Mouse (Mus musculus): Measurements from ENCODE around the gene Numa1.
"Not testable (repeated sequence)": the region's sequence is repeated elsewhere in the genome, so short reads cannot be mapped to it uniquely, and the experiment has no call there.

Numa1 gene

DNA sequence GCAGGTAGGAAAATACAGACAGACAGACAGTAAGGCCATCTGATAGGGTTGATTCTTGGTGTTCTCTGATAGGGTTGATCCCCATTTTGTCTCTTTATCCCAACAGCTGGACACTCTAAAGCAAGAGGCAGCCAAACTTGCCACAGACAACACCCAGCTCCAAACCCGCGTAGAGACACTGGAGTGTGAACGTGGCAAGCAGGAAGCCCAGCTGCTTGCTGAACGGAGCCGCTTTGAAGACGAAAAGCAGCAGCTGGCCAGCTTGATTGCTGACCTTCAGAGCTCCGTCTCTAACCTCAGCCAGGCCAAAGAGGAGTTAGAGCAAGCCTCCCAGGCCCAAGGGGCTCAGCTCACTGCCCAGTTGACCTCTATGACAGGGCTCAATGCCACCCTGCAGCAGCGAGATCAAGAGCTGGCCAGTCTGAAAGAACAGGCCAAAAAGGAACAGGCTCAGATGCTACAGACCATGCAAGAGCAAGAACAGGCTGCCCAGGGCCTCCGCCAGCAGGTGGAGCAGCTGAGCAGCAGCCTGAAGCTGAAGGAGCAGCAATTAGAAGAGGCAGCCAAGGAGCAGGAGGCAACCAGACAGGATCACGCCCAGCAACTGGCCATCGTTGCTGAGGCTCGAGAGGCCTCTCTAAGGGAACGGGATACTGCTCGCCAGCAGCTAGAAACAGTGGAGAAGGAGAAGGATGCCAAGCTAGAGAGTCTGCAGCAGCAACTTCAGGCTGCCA, 64.5 kb downstream of the Numa1 start:
- peak; percentile 88 for DNase-seq

GRCm38 (mm10) chr7:101999461-102000151, 65.7 kb downstream of the Numa1 start:
- DNase-seq: peak; percentile 55

DNA sequence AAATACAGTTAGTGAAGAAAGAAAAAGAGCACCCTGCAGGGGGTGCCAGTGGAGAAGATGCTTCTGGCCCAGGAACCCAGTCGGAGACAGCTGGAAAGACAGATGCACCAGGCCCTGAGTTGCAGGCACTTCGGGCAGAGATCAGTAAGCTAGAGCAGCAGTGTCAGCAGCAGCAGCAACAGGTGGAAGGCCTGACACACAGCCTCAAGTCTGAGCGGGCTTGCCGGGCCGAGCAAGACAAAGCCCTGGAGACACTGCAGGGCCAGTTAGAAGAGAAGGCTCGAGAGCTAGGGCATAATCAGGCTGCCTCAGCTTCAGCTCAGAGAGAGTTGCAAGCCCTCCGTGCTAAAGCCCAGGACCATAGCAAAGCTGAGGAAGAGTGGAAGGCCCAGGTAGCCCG, 66.4 kb downstream of the Numa1 start:
- no peak for DNase-seq

GRCm38 (mm10) chr7:102000921-102001630, 67.2 kb downstream of the Numa1 start:
- DNase-seq: peak; percentile 39

DNA sequence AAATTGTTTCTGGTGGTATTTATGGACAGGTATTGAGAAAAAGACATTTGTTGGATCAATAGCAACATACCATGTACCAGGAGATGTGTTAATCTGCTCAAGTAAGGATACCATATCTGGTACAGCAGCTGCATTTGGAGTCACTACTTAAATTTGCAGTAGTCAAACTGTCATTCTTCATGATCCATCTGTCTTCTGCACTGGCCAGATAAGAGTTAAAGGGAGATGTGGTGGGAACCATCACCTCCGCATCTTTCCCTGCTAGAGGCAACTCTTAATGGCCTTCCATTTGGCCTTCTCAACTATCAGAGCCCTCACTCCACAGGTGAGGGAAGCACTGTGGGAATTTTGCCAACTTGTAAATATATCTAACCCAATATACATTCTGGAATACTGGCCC, 72.6 kb downstream of the Numa1 start:
- no peak for DNase-seq

- peak; percentile 35 for DNase-seq
These were observed 77.9 kb downstream of the Numa1 start for GRCm38 (mm10) chr7:102011855-102012254.

DNA sequence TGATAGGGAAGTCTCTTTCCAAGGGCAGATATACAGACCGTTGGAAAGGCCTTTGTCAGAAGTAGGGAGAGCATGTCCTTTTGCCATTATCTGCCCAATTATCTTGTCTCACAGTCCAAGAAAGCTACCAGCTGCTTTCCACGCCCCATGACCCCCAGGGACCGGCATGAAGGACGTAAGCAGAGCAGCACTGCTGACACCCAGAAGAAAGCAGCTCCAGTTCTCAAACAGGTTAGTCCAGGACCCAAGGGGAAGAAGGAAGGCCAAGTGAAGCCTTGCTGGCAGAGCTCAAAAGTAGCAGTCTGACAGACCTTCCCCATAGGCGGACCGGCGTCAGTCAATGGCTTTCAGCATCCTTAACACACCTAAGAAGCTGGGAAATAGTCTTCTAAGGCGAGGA, 79.5 kb downstream of the Numa1 start:
- no peak for DNase-seq

DNA sequence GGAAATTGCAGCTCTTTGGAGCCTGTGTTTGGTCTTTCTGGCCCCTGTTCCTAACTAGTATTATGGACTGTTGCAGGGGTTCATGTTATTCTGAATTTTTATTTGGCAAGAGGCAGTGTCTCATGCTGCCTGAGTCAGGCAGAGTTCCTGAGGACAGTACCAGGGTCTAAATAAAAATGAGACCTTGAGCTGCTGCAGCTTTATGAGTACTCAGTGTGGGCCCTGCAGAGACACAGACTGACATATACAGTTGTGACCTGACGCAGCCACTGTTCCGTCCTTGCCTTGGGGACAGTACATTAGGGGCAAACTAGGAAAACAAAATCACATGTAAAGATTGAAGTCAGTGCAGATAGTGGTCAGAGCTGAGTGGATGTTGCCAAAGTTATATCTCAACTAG, 81.1 kb downstream of the Numa1 start:
- no peak for DNase-seq

DNA sequence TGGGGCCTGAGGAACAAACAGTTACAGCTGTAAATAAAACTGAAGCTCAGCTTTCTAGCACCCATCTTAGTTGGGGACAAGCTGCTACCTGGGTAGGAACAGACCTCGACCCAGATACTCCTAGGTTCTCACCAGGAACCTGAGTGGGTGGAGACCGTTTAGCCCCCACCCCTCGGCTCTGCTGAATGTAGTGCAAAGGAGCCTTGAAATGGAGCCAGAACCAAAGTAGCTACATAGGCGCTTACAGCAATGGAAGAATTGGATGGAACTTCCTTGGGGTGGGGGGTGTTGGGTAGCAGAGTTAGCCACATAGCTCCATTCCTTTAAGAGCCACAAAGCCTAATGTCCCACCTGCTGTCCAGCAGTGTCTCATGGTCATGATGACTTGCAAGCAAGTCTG, 83.0 kb downstream of the Numa1 start:
- DNase-seq: no peak

DNA sequence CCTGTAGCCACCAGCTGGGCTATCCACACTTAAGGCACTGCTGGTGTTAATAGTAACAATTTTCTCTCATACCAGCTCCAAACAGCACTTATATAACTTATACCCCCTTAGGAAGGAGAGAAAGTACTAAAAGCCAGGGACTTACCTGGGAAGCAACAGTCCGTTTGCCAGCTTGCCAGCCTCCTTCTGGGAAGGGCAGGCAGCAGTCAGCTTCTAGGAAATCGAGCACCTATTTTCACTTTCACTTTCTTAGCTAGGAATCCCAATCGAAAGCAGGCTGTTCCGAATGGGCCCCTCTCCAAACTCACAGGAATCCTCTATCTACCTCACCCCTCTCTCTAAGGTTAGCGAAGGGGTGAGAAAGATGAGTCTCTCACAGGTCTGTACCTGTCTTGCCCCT, 83.5 kb downstream of the Numa1 start:
- DNase-seq: no peak

DNA sequence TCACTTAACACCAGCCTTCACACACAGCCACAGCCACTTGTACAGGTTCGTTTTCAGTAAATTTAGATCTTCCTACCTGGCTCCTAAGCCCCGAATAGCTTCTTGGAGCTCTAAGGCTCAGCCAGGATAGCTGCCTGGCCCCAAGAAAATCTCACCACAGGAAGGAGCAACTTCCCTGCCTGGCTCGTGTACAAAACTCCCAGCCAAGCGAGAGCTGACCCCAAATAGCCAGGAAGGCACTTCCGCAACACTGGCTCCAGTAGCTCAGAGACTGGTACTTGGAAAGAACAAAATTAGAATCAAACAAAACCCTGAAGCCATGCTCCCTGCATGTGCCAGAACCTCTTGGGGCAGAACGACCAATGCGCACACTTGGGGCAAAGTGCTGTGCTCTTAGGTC, 84.1 kb downstream of the Numa1 start:
- DNase-seq: no peak

DNA sequence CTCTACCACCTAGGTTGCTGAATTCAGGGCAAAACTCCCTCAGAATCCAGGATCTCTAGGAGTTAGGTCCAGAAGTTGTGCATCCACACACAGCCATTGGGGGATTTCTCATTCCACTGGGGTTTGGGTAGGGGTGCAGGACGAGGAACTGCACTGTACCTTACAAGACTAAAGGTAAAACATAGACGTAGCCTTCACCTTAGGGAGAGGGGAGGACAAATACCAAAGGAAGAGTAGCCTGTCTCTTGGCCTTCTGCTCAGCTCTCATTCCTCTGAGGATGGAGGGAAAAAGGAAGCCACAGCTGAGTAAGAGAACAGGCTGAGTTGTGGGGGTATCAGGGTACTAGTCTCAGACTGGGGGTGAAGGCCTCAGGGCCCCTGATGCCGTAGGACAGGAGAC, 84.7 kb downstream of the Numa1 start, which contains the start of gene Il18bp:
Il18bp (minus strand) TSS at position 101 of the 400 bp plus-strand sequence.
- no peak for DNase-seq

GRCm38 (mm10) chr7:102019362-102019761, 85.5 kb downstream of the Numa1 start:
- no peak for DNase-seq

DNA sequence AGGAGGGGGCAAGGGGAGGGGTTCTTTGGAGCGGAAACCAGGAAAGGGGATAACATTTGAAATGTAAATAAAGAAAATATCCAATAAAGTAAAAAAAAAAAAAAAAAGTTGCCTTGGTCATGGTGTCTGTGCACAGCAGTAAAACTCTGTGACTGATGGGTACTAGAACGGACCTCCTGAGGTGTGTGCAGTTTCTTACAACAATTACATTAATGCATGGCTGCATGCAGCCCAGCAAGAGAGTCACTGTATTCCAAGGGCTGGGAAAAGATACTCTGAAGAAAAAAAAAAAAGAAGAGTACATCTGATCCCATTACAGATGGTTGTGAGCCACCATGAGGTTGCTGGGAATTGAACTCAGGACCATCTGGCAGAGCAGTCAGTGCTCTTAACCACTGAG, 87.0 kb downstream of the Numa1 start:
- not testable (repeated sequence) for DNase-seq

GRCm38 (mm10) chr7:102023821-102024220, 89.9 kb downstream of the Numa1 start:
- no peak for DNase-seq

GRCm38 (mm10) chr7:102025187-102026119, 91.5 kb downstream of the Numa1 start:
- DNase-seq: no peak

- no peak for DNase-seq
These were observed 101.0 kb downstream of the Numa1 start for GRCm38 (mm10) chr7:102034904-102035303.

DNA sequence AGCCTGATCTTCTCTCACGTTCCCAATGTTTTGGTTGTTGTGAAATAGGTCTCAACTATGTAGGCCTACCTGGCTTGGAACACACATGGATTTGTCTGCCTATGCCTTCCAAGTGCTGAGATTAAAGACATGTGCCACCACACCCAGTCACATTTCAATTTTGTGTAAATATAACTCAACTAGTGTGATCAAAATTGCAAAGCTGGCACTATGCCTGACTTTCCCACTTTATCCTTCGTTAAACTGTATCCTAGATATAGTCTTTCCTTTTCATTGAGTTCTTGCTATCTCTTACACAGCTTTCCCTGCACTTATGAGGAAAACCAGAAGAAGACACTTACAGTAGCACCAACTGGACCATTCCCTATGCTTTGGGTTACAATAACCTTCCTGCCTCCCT, 101.6 kb downstream of the Numa1 start:
- no peak for DNase-seq

- no peak for DNase-seq
These were observed 103.4 kb downstream of the Numa1 start for GRCm38 (mm10) chr7:102037318-102037717.

GRCm38 (mm10) chr7:102042314-102042713, 108.4 kb downstream of the Numa1 start:
- no peak for DNase-seq

DNA sequence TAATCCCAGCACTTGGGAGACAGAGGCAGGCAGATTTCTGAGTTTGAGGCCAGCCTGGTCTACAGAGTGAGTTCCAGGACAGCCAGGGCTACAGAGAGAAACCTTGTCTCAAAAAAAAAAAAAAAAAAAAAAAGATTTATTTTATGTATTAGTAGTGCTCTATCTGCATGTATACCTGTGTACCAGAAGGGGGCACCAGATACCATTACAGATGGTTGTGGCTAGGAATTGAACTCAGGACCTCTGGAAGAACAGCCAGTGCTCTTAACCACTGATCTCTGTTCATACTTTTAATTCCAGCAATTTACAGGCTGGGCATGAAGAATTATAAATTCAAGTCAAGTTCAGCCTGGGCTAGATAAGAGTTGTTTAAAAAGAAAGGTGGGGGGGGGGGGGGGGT, 114.6 kb downstream of the Numa1 start:
- DNase-seq: not testable (repeated sequence)

DNA sequence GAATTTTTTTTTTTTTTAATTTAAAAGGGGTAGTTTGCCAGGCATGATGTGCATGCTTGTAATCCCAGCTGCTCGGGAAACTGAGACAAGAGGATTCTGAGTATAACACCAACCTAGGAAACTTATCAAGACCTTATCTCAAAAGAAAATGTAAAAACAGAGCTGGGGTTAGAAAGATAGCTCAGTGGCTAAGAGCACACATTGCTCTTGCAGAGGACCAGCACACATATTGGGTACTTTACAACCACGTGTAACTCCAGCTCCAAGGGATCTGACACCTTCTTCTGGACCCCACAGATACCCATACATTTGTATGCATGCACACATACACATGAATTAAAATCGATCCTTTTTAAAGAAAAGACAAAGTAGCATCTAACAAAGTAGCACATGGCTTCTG, 127.4 kb downstream of the Numa1 start:
- DNase-seq: no peak

DNA sequence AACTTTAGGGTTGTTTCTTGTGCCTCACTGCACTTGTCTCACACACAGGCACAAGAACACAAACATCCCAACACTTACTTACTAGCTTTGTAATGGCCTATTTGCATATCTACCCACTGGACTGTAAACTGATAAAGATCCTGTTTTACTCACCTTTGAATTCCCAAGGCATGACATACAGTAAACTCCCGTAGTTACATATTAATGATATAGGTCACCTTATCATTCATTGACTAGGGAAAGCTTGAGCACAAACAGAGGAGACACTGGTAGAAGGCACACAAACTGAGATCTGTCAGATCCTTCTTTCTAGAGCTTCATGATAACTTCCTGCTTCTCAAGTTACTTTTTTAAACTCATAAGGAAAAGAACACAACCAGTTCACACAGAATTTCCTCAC, 128.3 kb downstream of the Numa1 start:
- no peak for DNase-seq

Data from cerebellum, adult 11 months (tissue).